Mouse (Mus musculus) adrenal gland, adult 2 months (tissue): ENCODE measurements around the gene Irx5. TPM values are rescaled to one million over a fixed set of nuclear protein-coding genes. Genes with fewer than 3 reads are reported as not detected.

Experiments used
- DNase-seq: peaks from one replicate; pipeline ENCODE4 v3.0.0; 2021
- long read RNA-seq: library from polyadenylated mRNA; stranded (forward); transcript quantifications from one replicate; pipeline ENCODE4 v2.0.0, GENCODE M21; 2021
- polyA plus RNA-seq: library from polyadenylated mRNA; depleted of rRNA; stranded (reverse); fragments of >200 nt; gene quantifications from 2 replicates; pipeline ENCODE4 v1.2.3, GENCODE M21; 2012; rRNA removed
- total RNA-seq, 2 experiments: library from RNA; stranded (reverse); gene quantifications; 2 replicates each; pipeline ENCODE4 v1.2.3; 2021

Irx5 gene
- total RNA-seq = 1 to 10 TPM; 2.6 to 3.1 TPM
- 7.5 and 10.8 TPM in 2 replicates for polyA plus RNA-seq
- long read RNA-seq, transcript Irx5-201 (3 exons, 2,450 nt) = major isoform, 5 of 5 reads
- long read RNA-seq, partial matches to known transcripts = 0 of 5 reads
- long read RNA-seq, other reads (novel, unspliced or antisense) = 0 of 5 reads

DNA sequence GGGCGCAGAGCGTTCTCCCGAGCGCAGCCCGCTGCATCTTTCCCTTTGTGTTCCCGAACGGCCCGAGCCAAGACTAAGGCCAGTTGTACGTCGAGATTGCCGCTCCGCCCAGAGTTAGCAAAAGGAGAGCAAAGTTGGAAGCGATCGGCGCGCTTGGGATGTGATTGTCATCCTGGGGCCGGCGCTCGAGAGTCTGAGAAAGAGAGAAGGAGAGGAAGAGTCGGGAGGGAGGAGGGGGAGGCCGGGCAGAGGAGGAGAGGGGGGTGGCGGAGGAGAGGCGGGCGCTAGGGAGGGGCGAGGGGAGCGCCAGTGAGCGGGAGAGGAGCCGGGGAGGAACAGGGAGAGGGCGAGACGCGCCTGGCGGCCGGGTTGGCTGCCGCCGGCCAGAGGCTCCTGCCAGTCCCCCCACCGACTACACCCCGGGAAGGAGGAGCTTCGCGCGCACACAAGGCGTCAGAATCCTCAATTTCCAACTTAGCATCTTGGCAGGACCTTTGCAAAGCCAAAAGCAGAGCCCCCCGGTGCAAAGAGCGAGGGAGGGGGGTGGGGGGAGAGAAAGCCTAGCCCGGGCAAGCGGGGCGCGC is at the start of gene Irx5:
Irx5 (plus strand) TSS at position 228 of the 584 bp plus-strand sequence.
- peak; percentile 88 for DNase-seq

DNA sequence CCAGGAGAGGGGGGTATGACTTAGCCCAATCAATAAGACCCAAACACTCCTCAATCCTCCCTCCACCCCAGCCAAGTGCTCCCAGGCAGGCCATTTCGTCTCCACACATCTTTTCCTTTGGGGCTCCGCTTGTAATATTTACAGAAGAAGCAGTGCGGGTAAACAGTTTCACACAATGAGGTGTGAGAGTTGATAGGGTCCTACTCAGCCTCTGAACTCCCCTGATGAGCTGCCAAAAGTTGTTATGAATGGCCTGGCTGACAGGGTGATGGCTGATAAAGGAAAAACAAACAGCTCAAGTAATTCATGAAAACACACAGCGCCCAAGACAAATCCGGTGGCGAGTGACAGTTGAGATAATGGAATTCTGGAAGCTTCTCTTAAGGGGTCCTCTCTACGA is 45.2 kb upstream of the Irx5 start:
- DNase-seq = no peak

DNA sequence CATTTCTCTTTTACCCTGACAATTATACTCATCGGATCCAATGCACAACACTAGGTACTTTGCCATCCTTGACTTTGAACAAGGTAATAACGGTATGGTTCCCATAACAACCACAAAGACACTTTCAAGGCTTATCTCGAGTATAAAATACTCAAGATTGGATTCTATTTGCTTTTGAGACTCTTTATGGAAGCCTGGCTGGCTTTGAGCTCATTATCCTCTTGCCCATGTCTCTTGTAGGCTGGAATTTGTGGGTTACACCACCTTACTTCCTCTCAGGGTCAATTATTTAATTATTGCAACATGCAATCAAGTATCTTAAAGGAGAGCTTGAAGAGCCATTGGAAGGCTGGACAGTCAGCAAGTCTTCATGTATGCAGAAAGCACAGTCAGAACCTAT is 43.7 kb upstream of the Irx5 start:
- no peak for DNase-seq

DNA sequence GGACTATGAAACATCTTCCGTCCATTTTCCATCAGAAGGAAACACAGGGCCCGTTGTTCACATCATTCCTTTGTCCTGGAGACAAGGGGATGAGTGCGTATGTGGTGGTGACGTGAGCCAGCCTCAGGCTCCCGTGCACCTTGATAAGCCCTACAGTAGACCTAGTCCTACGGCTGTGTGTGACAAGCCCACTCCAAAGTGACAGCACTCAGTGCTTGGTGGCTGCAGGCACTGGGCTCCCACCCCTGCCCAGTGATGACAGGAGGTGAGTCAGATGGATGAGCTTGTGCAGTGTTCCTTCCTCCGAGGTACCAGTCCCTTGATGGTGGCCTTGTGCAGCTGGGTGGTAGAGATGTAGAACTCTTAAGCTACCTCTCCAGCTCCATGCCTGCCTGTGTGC is 33.7 kb upstream of the Irx5 start:
- no peak for DNase-seq

DNA sequence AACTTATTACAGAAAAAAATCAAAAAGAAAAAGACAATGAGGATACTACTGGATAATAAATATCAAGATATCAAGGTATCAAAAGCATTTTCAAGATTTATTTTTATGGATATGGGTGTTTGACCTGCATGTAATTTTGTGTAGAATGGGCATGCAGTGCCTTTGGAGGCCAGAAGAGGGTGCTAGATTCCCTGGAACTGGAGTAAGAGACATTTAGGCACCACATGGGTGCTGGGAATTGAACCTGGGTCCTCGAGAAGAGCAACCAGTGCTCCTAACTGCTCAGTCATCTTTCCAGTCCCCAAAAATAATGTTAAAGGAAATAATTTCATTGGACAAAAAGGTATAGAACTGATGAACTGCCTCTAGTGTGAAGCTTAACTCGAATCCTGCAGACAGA is 30.2 kb upstream of the Irx5 start:
- DNase-seq = no peak

DNA sequence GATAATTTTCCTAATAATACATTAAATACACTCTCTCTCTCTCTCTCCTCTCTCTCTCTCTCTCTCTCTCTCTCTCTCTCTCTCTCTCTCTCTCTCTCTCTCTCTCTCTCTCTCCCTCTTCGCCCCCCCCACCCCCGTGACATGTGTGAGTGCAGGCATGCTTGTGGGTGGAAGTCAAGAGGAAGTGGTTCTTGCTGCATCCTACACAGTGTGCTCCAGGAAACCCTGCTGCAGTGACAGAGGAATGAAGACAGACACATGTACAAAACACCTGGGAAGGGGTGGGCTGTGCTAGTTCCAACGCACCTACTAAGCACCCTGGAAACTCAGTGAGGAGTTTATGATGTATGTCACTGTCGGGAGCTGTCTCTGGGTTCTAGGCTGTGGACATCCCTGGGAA is 28.2 kb upstream of the Irx5 start:
- DNase-seq = no peak

DNA sequence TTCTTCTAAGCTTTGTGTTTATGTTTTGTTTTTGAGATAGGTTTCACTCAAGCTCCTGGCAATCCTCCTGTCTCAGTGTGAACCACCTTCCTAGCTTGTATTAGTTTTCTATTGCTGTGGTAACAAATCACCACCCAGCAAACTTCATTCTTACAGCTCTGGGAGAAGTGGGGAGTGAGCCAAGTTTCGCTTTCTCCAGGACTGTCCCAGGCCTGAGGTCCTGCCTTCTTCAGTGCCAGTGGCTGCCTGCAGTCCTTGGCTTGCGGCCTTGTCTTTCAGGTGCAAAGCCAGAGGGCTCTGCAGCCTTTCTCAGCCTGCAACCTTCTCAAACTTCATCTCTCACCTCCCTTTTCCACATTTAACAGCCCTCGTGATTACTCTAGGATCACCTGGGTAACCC is 25.6 kb upstream of the Irx5 start:
- peak; percentile 46 for DNase-seq

DNA sequence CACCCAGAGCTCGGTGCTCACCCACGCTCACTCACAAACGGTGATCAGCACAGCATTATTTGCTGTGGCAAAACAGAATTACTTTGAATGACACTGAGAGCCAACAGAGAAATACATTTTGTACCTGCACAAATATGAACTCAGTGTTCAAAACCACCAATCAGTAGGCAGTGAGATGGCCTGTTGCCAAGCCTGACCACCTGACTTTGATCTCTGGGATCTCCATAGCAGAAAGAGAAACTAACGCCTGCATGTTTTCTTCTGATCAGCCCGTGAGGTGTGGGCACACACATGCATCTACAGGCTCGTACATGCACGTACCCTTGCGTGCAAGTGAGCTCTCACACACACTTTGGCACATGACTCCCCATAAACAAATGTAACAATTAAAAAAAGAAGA is 24.0 kb upstream of the Irx5 start:
- no peak for DNase-seq

DNA sequence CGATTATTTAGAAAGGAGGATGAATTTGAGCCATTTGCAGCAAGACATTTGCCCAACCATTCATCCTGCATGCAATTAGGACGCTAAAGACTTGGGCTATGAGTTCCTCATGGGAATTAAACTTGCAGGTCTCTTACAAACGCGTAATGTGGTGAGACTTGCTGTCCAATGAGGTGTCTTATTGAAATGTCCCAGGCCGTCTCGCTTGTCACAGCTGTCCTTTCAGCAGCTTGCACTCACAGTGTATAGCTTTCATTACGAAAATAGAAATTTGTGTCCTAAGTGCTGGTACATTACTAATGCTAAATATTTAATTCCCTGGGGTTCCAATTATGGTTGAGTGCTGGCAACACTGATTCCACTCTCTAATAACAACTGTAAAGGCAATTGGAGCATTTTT is 22.3 kb upstream of the Irx5 start:
- DNase-seq = no peak

DNA sequence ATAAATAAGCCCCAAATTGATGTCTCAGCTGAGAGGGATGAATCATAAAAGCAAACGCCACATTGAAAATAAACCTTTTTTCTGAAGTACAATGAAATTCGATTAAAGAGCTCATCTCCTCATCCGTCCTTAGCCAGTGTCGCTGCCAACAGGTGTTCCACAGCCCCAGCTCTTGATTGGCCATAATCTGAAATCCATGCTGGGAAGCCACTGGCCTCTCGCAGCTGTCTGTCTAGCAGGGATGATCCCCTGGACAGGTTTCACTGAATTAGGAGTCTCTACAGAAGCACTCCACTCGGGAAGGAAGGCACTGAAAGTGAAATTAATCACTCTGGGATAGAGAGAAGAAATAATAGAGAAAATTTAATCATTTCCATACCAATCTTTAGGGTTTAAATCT is 21.4 kb upstream of the Irx5 start:
- no peak for DNase-seq

DNA sequence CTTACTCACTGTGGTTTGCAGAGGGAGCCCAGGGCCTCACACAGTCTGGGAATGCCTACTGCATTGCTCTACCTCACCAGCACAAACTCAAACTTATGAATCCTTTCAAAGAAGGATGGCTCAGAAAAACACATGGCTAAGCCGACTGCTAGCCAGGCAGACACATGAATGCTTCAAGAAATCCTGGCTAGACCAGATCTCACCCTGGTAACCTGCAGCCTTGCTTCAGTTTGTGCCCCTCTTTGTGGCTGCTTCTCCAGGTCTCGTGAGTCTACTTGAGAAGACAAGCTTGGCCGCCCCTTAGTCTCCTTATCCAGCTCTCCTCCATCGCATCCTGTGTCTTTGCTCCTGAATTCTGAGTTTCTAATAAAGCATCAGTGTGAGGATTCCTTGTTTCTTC is 13.9 kb upstream of the Irx5 start:
- DNase-seq = no peak

DNA sequence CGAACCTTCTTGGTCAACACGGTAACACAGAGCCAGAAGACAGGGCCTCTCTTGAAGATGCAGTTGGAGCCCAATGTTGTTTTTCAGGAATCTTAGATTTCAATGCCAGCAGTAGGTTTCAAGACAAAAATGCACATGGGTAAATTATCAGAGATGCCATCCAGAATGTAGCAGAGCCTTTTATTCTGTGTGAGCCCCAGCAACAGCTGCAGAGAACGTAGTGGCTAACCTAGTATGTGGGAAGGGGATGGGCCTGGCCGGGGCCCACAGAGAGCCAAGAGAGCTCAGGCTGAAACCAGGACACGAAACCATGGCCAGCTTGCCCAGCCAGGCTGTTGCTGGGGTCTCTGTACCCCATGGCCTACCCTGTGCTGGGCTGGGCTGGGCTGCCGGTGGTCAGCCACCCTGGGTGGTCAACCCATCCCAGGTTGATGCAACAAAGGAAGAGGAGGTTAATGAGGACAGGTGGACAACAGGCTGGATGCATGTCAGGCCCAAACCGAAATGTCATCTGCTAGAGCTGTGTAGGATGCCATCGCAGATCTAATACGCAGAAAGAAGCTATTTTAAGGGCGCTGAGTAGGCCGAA is 7.4 kb upstream of the Irx5 start:
- DNase-seq = no peak

DNA sequence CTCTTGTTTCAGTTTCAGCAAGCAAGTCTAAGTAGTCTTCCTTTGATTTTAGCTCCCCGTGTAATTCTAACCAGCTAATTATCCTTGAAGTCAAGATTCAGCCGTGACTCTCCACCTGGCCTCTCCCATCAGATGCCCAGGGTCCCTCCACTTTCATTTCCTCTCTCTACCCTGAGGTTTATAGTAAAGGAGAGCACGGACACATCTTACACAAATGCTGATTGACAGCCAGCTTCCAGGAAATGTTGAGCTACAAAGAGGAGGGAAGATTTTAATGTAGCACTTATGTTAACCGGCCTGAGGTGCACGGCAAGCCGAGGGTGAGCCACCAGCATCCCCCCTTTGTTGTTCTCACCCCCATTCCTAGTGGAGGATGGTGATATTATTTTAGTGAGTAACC is 4.0 kb upstream of the Irx5 start:
- no peak for DNase-seq

DNA sequence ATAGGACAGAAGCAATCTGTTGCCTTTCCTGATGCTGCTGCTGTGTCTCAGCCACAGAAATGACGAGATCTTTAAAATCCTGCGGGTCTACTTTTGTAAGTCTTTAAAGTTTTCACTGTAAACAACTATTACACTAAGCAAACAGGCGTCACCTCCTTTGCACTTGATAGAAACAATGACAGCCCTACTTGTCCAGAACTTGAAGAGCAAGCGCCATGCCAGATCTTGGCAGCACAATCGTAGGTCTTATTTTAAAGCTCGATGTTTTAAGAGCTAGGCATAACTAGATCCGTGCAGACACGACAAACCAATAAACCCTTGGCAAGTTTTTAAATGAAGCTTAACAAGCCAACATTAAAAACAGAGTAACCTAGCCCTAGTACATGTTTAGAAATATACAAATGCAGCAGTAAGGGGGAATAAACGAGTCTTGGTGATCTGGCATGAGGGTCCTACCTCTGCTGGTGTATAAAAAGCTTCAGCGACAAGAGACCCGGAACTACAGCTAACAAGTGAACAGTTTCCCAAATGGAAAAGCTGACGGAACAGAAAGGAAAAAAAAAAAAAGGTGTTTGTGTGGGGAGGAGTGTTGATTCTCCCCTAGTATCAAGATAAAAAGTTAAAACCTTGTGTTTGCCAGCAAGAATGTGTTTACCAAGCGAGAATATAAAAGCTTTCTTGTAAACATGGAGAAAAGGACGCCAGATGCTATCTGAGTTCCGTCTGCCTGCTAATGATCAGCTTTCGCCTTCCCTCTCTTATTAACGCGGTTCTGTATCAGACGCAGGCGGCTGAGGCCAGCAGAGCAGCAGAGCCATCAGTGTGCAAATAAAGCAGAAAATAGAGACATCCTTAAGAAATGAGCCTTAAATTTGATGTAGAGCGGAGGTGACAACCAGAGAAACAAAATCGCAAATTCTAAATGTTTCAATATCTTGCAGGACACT is 2.6 kb upstream of the Irx5 start:
- no peak for DNase-seq

DNA sequence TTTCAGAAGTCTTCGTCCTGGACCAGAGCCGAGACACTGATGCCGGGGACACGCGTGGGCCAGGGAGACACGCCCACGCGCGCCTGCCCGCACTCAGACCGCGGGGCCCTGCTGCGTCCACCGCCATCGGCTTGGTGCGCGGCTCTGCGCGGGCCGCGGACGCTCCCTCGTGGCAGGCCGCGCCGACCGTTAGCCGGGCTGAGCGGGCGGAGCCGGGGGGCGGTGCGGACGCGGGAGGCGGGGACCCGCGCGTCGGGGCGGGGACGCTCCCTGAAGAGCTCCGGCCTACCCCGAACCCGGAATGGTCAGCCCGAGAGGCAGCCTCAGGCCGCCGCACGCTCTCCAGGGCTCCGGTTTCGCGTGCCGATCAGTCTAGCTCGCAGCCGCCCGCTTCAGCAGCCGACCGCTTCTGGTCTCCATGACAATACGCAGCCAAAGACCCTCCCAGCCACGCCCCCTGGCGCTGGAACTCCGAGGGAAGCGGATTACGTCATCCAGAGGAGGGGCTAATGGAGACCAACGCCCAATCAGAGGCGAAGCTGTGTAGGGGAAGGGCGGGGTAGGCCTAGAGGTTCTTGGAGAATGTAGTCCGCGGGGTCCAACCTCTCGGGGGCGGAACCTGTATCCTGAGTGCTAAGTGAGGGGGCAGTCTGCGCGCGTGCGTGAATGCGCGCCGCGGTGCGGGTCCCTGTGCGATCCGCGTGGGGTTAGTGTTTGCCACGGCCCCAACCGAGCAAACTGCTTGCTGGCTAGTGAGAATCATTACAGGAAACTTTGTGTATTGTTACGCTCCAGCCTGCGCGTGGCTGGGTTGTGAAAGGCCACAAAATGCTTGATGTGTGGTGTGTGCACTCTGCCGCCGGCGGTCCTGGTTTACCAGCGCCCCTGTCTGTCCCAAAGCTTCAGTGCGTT is 1.5 kb upstream of the Irx5 start:
- peak; percentile 98 for DNase-seq

DNA sequence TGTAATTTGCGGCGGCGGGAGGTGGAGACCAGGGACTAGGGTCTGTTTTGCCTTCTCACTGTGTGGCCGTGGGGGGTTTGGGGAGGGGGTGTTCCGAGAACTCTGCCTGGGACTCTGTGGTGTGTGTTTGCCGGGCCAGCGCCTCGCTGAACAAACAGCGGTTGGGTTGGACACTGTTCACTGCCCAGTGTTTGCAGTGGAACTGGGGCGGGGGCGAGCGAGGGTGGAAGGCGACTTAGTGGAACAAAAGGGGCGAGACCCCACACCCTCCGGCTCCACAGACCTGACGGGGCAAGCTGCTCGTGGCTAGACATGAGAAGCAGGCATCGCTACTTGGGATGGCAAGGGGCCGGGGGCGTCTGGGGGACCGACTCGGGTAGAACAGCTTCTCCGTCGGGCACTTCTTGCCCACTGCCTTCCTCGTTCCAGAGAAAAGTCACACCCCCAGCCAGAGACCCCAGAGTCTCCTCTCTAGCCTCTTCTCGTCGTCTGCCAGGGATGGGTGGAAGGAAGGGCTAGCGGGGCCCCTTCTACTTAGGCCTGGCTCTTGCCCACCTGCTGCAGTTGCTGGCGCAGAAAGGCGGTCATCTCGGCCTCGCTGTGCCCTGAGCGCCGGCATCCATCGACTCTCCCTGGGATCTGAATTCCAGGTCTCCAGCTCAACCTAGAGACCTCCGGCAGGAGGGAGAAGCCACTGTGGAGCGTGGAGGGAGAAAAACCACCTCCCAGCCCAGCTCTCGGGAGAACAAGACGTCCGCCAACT is 631 bp upstream of the Irx5 start:
- DNase-seq = no peak

DNA sequence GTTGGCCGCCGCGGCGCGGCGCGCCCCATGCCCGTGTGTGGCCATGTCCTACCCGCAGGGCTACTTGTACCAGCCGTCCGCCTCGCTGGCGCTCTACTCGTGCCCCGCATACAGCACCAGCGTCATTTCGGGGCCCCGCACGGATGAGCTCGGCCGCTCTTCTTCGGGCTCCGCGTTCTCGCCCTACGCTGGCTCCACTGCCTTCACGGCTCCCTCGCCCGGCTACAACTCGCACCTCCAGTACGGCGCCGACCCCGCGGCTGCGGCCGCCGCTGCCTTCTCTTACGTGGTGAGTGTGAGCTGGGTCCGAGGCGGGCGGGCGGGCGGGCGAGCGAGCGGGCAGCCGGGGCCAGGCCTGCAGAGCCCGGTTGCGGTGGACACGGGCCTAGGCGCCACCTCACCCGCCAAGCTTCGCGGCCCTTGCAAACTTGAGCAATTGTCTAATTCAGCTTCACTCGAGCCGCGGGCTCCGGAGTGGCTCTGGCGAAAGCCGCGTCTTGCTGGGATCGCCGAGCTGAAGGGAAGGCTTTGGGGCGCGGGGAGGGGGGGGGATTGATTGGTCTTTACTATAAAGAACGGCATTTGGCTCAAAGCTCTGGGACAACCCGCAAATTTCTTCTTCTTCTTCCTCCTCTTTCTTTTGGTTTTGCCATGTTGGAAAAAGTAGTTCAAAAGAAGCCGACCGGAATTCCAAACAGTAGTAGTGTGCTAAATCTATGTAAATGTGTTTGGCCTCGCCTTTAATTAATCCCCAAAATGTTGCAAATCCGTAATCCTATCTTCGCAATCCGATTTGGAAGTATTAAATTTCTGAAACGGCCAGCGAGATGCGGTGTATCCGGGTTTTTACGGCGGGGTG is 945 bp downstream of the Irx5 start:
- peak; percentile 55 for DNase-seq

DNA sequence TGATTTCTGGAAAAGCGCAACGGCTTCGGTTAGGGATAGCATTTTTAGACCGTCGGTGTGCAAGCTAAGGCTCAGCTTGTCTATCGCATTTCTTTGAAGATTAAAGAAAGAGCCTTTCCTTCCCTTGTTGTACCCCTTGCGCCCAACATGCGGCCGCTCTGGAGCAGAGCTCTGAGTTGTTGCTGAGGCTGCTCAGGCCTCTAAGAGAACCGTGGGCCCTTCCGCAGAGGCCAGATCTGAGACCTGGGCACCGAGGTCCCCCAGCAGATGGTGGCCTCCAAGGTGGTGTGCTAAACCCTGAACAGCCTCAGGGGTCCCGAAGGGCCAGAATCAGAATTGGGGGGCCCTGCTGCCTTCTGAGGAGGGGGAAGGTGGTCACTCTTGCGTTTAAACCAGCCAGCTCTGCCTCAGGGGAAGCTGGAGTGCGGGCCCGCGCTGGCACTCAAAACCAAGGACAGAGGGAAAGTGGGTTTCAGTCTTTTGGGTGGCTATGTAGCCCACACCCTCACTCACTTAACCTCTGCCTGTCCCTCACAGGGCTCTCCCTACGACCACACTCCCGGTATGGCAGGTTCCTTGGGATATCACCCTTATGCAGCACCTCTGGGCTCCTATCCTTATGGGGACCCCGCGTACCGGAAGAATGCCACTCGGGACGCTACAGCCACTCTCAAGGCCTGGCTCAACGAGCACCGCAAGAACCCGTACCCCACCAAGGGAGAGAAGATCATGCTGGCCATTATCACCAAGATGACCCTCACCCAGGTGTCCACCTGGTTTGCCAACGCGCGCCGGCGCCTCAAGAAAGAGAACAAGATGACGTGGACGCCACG is 1.8 kb downstream of the Irx5 start:
- peak; percentile 22 for DNase-seq

DNA sequence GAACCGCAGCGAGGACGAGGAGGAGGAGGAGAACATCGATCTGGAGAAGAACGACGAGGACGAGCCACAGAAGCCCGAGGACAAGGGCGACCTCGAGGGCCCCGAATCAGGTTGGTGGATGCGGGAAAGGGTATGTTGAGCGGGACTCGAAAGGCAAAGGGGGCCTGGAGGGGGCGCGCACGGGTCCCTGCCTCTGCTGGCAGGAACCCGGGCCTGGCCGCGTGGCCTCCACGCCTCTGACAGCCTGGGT is 2.3 kb downstream of the Irx5 start:
- no peak for DNase-seq
